Mouse (Mus musculus) forebrain, embryonic 11.5 days (tissue): ENCODE measurements at regions not wholly inside any gene's neighbourhood (a gene's known extent, or its start where the extent isn't known, plus 50 kb on each side); places are given as distances from the start of the nearest gene placed in this dataset.
A peak's percentile ranks its signal among the peaks of the same experiment; 100 is the strongest.

Experiments used
- ATAC-seq: fragments of 200-750 bp; cut with Nextera tagmentation; replicated peaks from 2 replicates; pipeline ENCODE4 v1.8.0; 2017; ENCODE audit warnings: moderate TSS enrichment; ENCODE audit not compliant: low FRiP score
- DNase-seq: peaks from one replicate; pipeline ENCODE4 v3.0.0-alpha.2; 2017; ENCODE audit warnings: low spot score
- H3K27ac ChIP-seq: fragments of 300-500 bp; sonication (generic); 2 replicates; pipeline ENCODE4 v1.5.1; 2014; ENCODE audit warnings: low read depth, low read length
- H3K27me3 ChIP-seq: fragments of 300-500 bp; sonication (generic); 2 replicates; pipeline ENCODE4 v1.6.1; 2014; ENCODE audit warnings: mild to moderate bottlenecking, low read length, mixed read lengths; ENCODE audit not compliant: control insufficient read depth, insufficient read depth
- H3K36me3 ChIP-seq: fragments of 300-500 bp; sonication (generic); 2 replicates; pipeline ENCODE4 v1.6.1; 2014; ENCODE audit warnings: mild to moderate bottlenecking, low read length, moderate library complexity, mixed read lengths; ENCODE audit not compliant: control insufficient read depth, insufficient read depth
- H3K4me1 ChIP-seq: fragments of 300-500 bp; sonication (generic); replicated peaks from 2 replicates; pipeline ENCODE4 v1.6.1; 2014; ENCODE audit warnings: low read length, mixed read lengths; ENCODE audit not compliant: control insufficient read depth, insufficient read depth
- H3K4me2 ChIP-seq: fragments of 300-500 bp; sonication (generic); 2 replicates; pipeline ENCODE4 v1.6.1; 2014; ENCODE audit warnings: low read depth, mild to moderate bottlenecking, low read length, moderate library complexity, mixed read lengths; ENCODE audit not compliant: severe bottlenecking
- H3K4me3 ChIP-seq: fragments of 300-500 bp; sonication (generic); 2 replicates; pipeline ENCODE4 v1.5.1; 2014; ENCODE audit warnings: low read depth, low read length
- H3K9ac ChIP-seq: fragments of 300-500 bp; sonication (generic); 2 replicates; pipeline ENCODE4 v1.6.1; 2014; ENCODE audit warnings: low read length
- H3K9me3 ChIP-seq: fragments of 300-500 bp; sonication (generic); 2 replicates; pipeline ENCODE4 v1.6.1; 2016; ENCODE audit warnings: low read length, mixed read lengths; ENCODE audit not compliant: control insufficient read depth
- WGBS: fragments of 180-500 bp; shearing (Covaris S2); extraction: QIAGEN DNeasy Blood & Tissue Kit; methylation state at CpG from one replicate; pipeline ENCODE4 v1.1.7; 2014; 5-methylcytosine and 5-hydroxymethylcytosine counted together

- H3K27ac ChIP-seq = no peak overlapping the region; the same call in 1 of the 2 replicates
- no peak overlapping the region for H3K4me2 ChIP-seq
- ATAC-seq (0 out of 2 replicates have a peak, but pooled peaks have one; percentile 18), DNase-seq (no peak)
- H3K36me3 ChIP-seq = no peaks in the 10 kb centered on the region
- 16% methylated on average over 1 of the region's 1 CpGs for WGBS
- no peak overlapping the region for H3K4me3 ChIP-seq
- H3K9ac ChIP-seq = no peak overlapping the region
- H3K27me3 ChIP-seq = no peaks in the 10 kb centered on the region
- no peaks in the 10 kb centered on the region for H3K9me3 ChIP-seq
- no peaks in the 10 kb centered on the region for H3K4me1 ChIP-seq
Measured at GRCm38 (mm10) chr4:105335872-105336271, 178.7 kb downstream of the Plpp3 start.

DNA sequence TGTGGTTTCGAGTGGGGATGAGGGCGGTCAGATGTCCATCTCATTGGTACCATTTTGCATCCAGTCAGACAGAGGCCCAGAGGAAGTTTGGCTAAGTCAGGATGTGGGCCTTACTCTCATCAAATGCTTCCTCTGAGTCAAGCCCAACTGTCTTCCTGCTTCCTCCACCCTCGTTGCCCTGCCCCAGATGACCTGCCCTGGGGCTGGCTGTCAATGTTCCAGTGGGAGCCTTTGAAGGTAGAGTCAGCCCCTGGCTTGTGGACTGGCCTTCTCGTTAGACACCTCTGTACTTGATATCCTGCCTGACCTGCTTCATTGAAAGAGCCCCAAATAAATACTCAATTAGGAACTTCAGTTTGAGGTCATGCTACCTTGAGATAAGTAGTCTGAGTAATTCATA lies 179.4 kb downstream of the Plpp3 start:
- no peaks in the 10 kb centered on the region for H3K9me3 ChIP-seq
- H3K27me3 ChIP-seq = no peaks in the 10 kb centered on the region
- H3K9ac ChIP-seq = no peak overlapping the region
- H3K36me3 ChIP-seq = no peaks in the 10 kb centered on the region
- no peaks in the 10 kb centered on the region for H3K4me1 ChIP-seq
- no peak for DNase-seq
- H3K4me2 ChIP-seq = no peak overlapping the region
- ATAC-seq = no peak
- 70% methylated on average over 4 of the region's 4 CpGs for WGBS
- no peak overlapping the region for H3K27ac ChIP-seq
- H3K4me3 ChIP-seq = no peak overlapping the region

DNA sequence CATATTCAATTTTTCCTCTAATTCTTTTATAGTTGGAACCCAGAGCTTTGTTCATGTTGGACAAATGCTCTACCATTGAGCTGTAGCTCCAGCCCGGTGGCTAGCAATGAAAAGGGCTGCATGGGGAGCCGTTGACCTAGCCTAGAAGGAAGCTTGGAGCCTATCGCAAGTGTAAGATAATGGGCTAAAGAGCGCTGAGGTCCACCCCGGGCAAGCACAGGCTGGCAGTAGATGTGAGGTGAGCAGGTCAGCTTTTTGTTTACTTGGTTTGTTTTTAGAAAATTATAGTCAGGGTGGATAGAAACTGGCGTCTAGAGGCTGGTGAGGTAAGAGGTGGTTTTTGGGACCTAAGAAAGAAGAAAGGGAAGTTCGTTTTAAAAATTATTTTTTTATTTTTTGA lies 181.0 kb downstream of the Plpp3 start:
- Histone ChIP-seq H3K4me3 (no peak overlapping the region), H3K9ac (no peak overlapping the region), H3K27me3 (no peaks in the 10 kb centered on the region), H3K4me2 (no peak overlapping the region), H3K27ac (no peak overlapping the region), H3K4me1 (no peaks in the 10 kb centered on the region), H3K36me3 (no peaks in the 10 kb centered on the region), H3K9me3 (no peaks in the 10 kb centered on the region)
- no peak for DNase-seq
- no peak for ATAC-seq
- WGBS = 79% methylated on average over 7 of the region's 7 CpGs

GRCm38 (mm10) chr4:105338861-105339260 lies 181.7 kb downstream of the Plpp3 start:
- DNase-seq (no peak), ATAC-seq (no peak)
- H3K4me2 ChIP-seq = no peak overlapping the region
- H3K4me1 ChIP-seq = no peaks in the 10 kb centered on the region
- H3K9ac ChIP-seq = no peak overlapping the region
- H3K36me3 ChIP-seq = no peaks in the 10 kb centered on the region
- H3K27me3 ChIP-seq = no peaks in the 10 kb centered on the region
- no peak overlapping the region for H3K27ac ChIP-seq
- H3K9me3 ChIP-seq = no peaks in the 10 kb centered on the region
- 81% methylated on average over 7 of the region's 7 CpGs for WGBS
- H3K4me3 ChIP-seq = no peak overlapping the region

- H3K9me3 ChIP-seq = no peaks in the 10 kb centered on the region
- WGBS = 94% methylated on average over 7 of the region's 7 CpGs
- no peaks in the 10 kb centered on the region for H3K36me3 ChIP-seq
- H3K27ac ChIP-seq = no peak overlapping the region
- H3K4me1 ChIP-seq = no peaks in the 10 kb centered on the region
- H3K9ac ChIP-seq = no peak overlapping the region
- DNase-seq (no peak), ATAC-seq (no peak)
- no peak overlapping the region for H3K4me2 ChIP-seq
- no peak overlapping the region for H3K4me3 ChIP-seq
- H3K27me3 ChIP-seq = no peaks in the 10 kb centered on the region
Measured at GRCm38 (mm10) chr4:105341274-105341673, 184.1 kb downstream of the Plpp3 start.

- no peak overlapping the region for H3K27ac ChIP-seq
- WGBS = 98% methylated on average over 8 of the region's 8 CpGs
- H3K9ac ChIP-seq = no peak overlapping the region
- no peaks in the 10 kb centered on the region for H3K36me3 ChIP-seq
- no peaks in the 10 kb centered on the region for H3K27me3 ChIP-seq
- DNase-seq (no peak), ATAC-seq (no peak)
- H3K4me2 ChIP-seq = no peak overlapping the region
- H3K4me1 ChIP-seq = no peaks in the 10 kb centered on the region
- no peak overlapping the region for H3K4me3 ChIP-seq
- no peaks in the 10 kb centered on the region for H3K9me3 ChIP-seq
Measured at GRCm38 (mm10) chr4:105346846-105347245, 189.7 kb downstream of the Plpp3 start.

DNA sequence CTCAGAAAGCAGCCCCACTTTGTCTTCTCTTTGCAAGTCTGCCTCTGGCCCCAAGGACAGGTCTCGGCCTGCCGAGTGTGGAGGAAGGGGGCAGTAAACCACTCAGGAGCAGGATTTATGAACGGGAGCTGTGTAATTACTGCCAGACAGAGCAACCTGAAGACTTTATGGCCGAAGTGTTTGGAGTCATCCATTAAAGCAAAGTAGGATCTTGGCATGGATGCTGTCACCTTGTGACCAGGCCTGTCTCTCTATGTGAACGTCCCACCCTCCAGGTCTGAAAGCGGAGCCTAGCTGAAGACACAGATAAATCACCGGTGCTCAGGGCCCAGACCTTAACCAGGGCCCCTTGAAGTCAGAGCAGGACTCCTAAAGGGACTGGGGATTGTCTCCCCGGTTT lies 190.8 kb downstream of the Plpp3 start:
- H3K4me2 ChIP-seq = no peak overlapping the region
- no peak overlapping the region for H3K9ac ChIP-seq
- DNase-seq (no peak), ATAC-seq (no peak)
- no peak overlapping the region for H3K27ac ChIP-seq
- no peaks in the 10 kb centered on the region for H3K27me3 ChIP-seq
- H3K9me3 ChIP-seq = no peaks in the 10 kb centered on the region
- 87% methylated on average over 8 of the region's 8 CpGs for WGBS
- H3K36me3 ChIP-seq = no peaks in the 10 kb centered on the region
- no peaks in the 10 kb centered on the region for H3K4me1 ChIP-seq
- no peak overlapping the region for H3K4me3 ChIP-seq

GRCm38 (mm10) chr4:105349316-105350207 lies 192.4 kb downstream of the Plpp3 start:
- WGBS = 94% methylated on average over 8 of the region's 8 CpGs
- Histone ChIP-seq H3K36me3 (no peaks in the 10 kb centered on the region), H3K4me2 (no peak overlapping the region), H3K27me3 (no peaks in the 10 kb centered on the region), H3K4me1 (no peaks in the 10 kb centered on the region), H3K4me3 (no peak overlapping the region), H3K9ac (no peak overlapping the region), H3K9me3 (no peaks in the 10 kb centered on the region), H3K27ac (no peak overlapping the region)
- no peak for DNase-seq
- ATAC-seq = no peak

DNA sequence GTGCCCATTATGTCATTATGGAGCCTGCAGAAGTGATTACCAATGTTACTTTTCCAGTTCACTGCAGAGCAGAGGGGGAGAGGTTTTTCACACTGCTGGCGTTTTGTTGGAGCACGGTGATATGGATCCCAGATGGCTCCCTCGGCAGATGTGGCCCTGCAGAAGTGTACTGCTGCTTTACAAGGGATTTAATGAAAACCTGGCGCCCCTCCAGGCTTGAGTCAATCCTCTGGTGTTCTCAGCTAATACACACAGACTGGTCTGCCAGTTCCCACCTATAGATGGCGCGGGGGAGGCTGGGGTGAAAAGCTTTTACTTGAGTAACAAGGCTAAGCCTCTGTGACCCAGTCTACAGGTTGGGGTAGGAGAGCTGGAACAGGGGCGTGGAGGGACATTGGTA lies 195.2 kb downstream of the Plpp3 start:
- no peak overlapping the region for H3K9ac ChIP-seq
- no peak; the same call in 1 of the 2 replicates for ATAC-seq
- H3K9me3 ChIP-seq = no peaks in the 10 kb centered on the region
- 65% methylated on average over 7 of the region's 7 CpGs for WGBS
- H3K27ac ChIP-seq = no peak overlapping the region
- no peak overlapping the region for H3K4me2 ChIP-seq
- H3K4me3 ChIP-seq = no peak overlapping the region
- no peaks in the 10 kb centered on the region for H3K4me1 ChIP-seq
- H3K36me3 ChIP-seq = no peaks in the 10 kb centered on the region
- peak; percentile 62 for DNase-seq
- H3K27me3 ChIP-seq = no peaks in the 10 kb centered on the region
